Mouse (Mus musculus): ENCODE results near the gene Ubac2. TPM values are rescaled to one million over a fixed set of nuclear protein-coding genes. Genes with fewer than 3 reads are reported as not detected.

Ubac2 gene
- total RNA-seq, 1 experiment, result 41.5 TPM

GRCm38 (mm10) chr14:122035181-122035580 lies 156.8 kb downstream of the Ubac2 start:
- no peak for DNase-seq (ENCODE audit: low read depth, low spot score)
- Histone ChIP-seq H3K4me3 (ENCODE audit: insufficient read depth in 1 of 2, low read depth in 1 of 2, low read length in 2 of 2, poor library complexity in 1 of 2, severe bottlenecking in 1 of 2) (peak overlapping the region in 1 of 2 experiments; percentile 43; a peak in 2 of 4 replicates), H3K4me1 (ENCODE audit: control insufficient read depth in 2 of 2, insufficient read depth in 2 of 2, low read length in 2 of 2, poor library complexity in 1 of 2) (peaks cover 0 to 2% of the 10 kb centered on the region in 2 experiments; a peak in 1 of 4 replicates), H3K27ac (ENCODE audit: insufficient read depth, low read depth, low read length, poor library complexity, severe bottlenecking) (no peak overlapping the region), H3K36me3 (ENCODE audit: control insufficient read depth, insufficient read depth, low read length, poor library complexity, severe bottlenecking) (no peaks in the 10 kb centered on the region), H3K9me3 (ENCODE audit: control insufficient read depth, insufficient read depth, low read depth, low read length) (no peaks in the 10 kb centered on the region), H3K9ac (ENCODE audit: insufficient read depth, low read depth, low read length, poor library complexity, severe bottlenecking) (no peak overlapping the region)
- in situ Hi-C loops (cut with MboI; ENCODE audit: low sequenced_read_pairs in 2 of 2, unreplicated experiment in 2 of 2), result no loop called here
- no peak for TF ChIP-seq MAFK (IDR thresholded peaks at IDR 0.05; ENCODE audit: insufficient read depth, low read depth, low read length)
- TF ChIP-seq ZNF384 (IDR thresholded peaks at IDR 0.05; ENCODE audit: low read depth, low read length), result no peak
- TF ChIP-seq CHD2 (IDR thresholded peaks at IDR 0.05; ENCODE audit: low read depth, low read length), result no peak
- TF ChIP-seq ZC3H11A (IDR thresholded peaks at IDR 0.05; ENCODE audit: borderline replicate concordance, low read depth, low read length), result no peak
- no peak for TF ChIP-seq HCFC1 (IDR thresholded peaks at IDR 0.05; ENCODE audit: borderline replicate concordance, insufficient read depth, low read length)

DNA sequence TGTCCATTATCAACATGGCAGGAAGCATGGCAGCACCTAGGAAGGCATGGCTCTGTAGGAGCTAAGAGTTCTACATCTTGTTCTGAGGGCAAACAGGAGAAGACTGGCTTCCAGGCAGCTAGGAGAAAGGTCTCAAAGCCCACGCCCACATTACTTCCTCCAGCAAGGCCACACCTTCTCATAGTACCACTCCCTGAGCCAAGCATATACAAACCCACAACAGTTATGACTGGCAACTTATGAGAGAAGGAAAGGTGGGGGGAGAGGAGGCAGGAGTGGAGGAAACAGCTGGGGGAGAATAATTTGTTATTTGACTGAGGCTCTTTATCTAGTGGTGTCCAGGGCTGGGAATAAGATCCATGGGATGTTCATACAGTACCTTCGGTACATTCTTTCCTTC lies 157.4 kb downstream of the Ubac2 start:
- in situ Hi-C loops (cut with MboI; ENCODE audit: low sequenced_read_pairs in 2 of 2, unreplicated experiment in 2 of 2), result no loop called here
- TF ChIP-seq MAFK (IDR thresholded peaks at IDR 0.05; ENCODE audit: insufficient read depth, low read depth, low read length) (no peak), CHD2 (IDR thresholded peaks at IDR 0.05; ENCODE audit: low read depth, low read length) (no peak), ZNF384 (IDR thresholded peaks at IDR 0.05; ENCODE audit: low read depth, low read length) (no peak), HCFC1 (IDR thresholded peaks at IDR 0.05; ENCODE audit: borderline replicate concordance, insufficient read depth, low read length) (no peak), ZC3H11A (IDR thresholded peaks at IDR 0.05; ENCODE audit: borderline replicate concordance, low read depth, low read length) (no peak)

DNA sequence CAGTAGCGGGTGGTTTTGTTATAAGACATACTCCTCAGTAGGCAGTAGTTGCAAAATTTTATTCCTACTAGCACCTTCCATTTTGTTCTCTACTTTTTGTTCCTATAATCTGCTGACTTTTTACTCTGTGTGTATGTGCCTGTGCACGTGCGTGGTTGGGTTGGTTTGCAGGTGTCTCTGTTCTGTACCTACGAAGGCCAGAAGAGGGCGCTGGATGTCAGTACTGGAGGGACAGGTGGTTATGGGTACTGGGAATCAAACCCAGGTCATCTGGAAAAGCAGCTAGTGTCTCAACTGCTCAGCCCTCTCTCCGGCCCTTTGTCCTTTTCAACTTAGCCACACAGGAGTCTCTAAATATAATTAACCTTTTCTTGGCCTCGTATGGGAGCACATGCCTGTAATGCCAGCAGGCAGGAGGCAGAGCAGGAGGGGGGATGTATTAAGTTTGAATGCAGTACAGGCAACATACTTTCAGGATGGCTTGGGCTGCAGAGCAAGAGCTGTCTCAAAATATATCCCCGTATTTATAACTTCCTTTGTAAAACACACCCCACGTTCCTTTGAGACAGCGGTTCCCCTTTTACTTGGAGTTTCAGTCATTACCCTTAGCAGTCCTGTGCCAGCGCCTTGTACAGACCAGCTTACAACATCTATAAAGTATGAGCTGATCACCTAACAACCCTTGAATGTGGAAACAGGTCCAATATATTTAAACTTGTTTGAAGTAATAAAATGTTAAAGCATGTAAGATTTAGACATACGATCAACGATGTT lies 160.6 kb downstream of the Ubac2 start:
- Histone ChIP-seq H3K9ac (ENCODE audit: insufficient read depth, low read depth, low read length, poor library complexity, severe bottlenecking) (no peak overlapping the region), H3K4me1 (ENCODE audit: control insufficient read depth in 2 of 2, insufficient read depth in 2 of 2, low read length in 2 of 2, poor library complexity in 1 of 2) (peaks cover 2 to 10% of the 10 kb centered on the region in 2 experiments; a peak in 2 of 4 replicates), H3K9me3 (ENCODE audit: control insufficient read depth, insufficient read depth, low read depth, low read length) (no peaks in the 10 kb centered on the region), H3K36me3 (ENCODE audit: control insufficient read depth, insufficient read depth, low read length, poor library complexity, severe bottlenecking) (no peaks in the 10 kb centered on the region), H3K27ac (ENCODE audit: insufficient read depth, low read depth, low read length, poor library complexity, severe bottlenecking) (no peak overlapping the region), H3K4me3 (ENCODE audit: insufficient read depth in 1 of 2, low read depth in 1 of 2, low read length in 2 of 2, poor library complexity in 1 of 2, severe bottlenecking in 1 of 2) (no peak overlapping the region)
- DNase-seq (ENCODE audit: low read depth, low spot score), result peak; percentile 35
- in situ Hi-C loops (cut with MboI; ENCODE audit: low sequenced_read_pairs in 2 of 2, unreplicated experiment in 2 of 2), result no loop called here
- TF ChIP-seq CHD2 (IDR thresholded peaks at IDR 0.05; ENCODE audit: low read depth, low read length) (no peak), ZNF384 (IDR thresholded peaks at IDR 0.05; ENCODE audit: low read depth, low read length) (no peak), MAFK (IDR thresholded peaks at IDR 0.05; ENCODE audit: insufficient read depth, low read depth, low read length) (no peak), HCFC1 (IDR thresholded peaks at IDR 0.05; ENCODE audit: borderline replicate concordance, insufficient read depth, low read length) (no peak), ZC3H11A (IDR thresholded peaks at IDR 0.05; ENCODE audit: borderline replicate concordance, low read depth, low read length) (no peak)

More for the DNA sequence above, 157.4 kb downstream of the Ubac2 start:
- Histone ChIP-seq H3K9me3 (ENCODE audit: control insufficient read depth, insufficient read depth, low read depth, low read length) (no peaks in the 10 kb centered on the region), H3K4me3 (ENCODE audit: insufficient read depth in 1 of 2, low read depth in 1 of 2, low read length in 2 of 2, poor library complexity in 1 of 2, severe bottlenecking in 1 of 2) (no peak overlapping the region), H3K9ac (ENCODE audit: insufficient read depth, low read depth, low read length, poor library complexity, severe bottlenecking) (no peak overlapping the region), H3K4me1 (ENCODE audit: control insufficient read depth in 2 of 2, insufficient read depth in 2 of 2, low read length in 2 of 2, poor library complexity in 1 of 2) (peaks cover 0 to 2% of the 10 kb centered on the region in 2 experiments; a peak in 1 of 4 replicates), H3K27ac (ENCODE audit: insufficient read depth, low read depth, low read length, poor library complexity, severe bottlenecking) (no peak overlapping the region), H3K36me3 (ENCODE audit: control insufficient read depth, insufficient read depth, low read length, poor library complexity, severe bottlenecking) (no peaks in the 10 kb centered on the region)
- no peak for DNase-seq (ENCODE audit: low read depth, low spot score)

GRCm38 (mm10) chr14:122041413-122041825 lies 163.0 kb downstream of the Ubac2 start:
- Histone ChIP-seq H3K36me3 (ENCODE audit: control insufficient read depth, insufficient read depth, low read length, poor library complexity, severe bottlenecking) (no peaks in the 10 kb centered on the region), H3K9ac (ENCODE audit: insufficient read depth, low read depth, low read length, poor library complexity, severe bottlenecking) (no peak overlapping the region), H3K4me1 (ENCODE audit: control insufficient read depth in 2 of 2, insufficient read depth in 2 of 2, low read length in 2 of 2, poor library complexity in 1 of 2) (peaks cover 2 to 8% of the 10 kb centered on the region in 2 experiments; a peak in 2 of 4 replicates), H3K27ac (ENCODE audit: insufficient read depth, low read depth, low read length, poor library complexity, severe bottlenecking) (no peak overlapping the region), H3K9me3 (ENCODE audit: control insufficient read depth, insufficient read depth, low read depth, low read length) (no peaks in the 10 kb centered on the region), H3K4me3 (ENCODE audit: insufficient read depth in 1 of 2, low read depth in 1 of 2, low read length in 2 of 2, poor library complexity in 1 of 2, severe bottlenecking in 1 of 2) (no peak overlapping the region)
- TF ChIP-seq HCFC1 (IDR thresholded peaks at IDR 0.05; ENCODE audit: borderline replicate concordance, insufficient read depth, low read length) (no peak), MAFK (IDR thresholded peaks at IDR 0.05; ENCODE audit: insufficient read depth, low read depth, low read length) (no peak), CHD2 (IDR thresholded peaks at IDR 0.05; ENCODE audit: low read depth, low read length) (no peak), ZNF384 (IDR thresholded peaks at IDR 0.05; ENCODE audit: low read depth, low read length) (no peak), ZC3H11A (IDR thresholded peaks at IDR 0.05; ENCODE audit: borderline replicate concordance, low read depth, low read length) (no peak)
- no peak for DNase-seq (ENCODE audit: low read depth, low spot score)
- in situ Hi-C loops (cut with MboI; ENCODE audit: low sequenced_read_pairs in 2 of 2, unreplicated experiment in 2 of 2), result no loop called here

Measured in ES-E14 (cell line).